Mouse (Mus musculus): Measurements from ENCODE around the gene Il1rl1. TPM values are rescaled to one million over a fixed set of nuclear protein-coding genes. Genes with fewer than 3 reads are reported as not detected.

Gene Il1rl1
- polyA plus RNA-seq, 1 experiment from 2014 or later = 8.6 TPM

DNA sequence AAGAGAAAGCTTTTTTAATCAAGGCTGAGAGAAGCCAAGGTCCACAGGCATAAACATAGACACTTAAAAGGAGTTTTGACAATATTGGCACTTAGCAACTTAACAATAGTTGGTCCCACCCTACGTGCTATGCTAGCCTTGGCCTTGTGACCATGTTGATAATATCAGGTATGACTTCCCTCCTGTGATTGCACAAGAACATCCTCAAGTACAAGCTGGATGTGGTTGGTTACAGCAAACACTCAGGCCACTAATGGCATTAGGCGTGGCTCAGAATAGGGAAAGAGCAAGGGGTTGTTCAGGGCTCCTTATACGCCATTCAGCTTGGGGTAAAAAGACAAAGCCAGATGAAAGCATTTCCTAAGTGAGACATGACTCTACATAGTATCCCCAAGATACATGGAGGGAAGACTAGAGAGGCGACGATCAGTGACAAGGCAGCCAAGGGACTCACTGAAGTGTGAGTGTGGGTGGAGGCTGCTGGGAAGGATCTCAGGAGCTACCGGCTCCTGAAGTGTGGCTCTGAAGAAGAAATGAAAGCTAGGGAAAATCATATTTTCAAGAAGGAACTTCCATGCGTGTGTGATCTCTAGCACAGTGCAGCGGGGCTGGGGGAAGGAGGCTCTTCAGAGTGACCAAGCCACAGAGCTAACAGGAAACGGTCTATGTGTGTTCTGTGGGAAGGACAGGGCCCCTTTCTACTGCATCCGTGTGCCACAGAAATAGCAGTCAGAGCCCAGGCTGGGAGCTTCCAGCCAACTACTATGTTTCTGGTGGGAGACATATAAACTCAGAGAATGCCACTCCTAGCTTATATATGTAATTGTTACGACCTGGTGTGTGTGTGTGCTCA lies 72.4 kb downstream of the Il1rl1 start:
- no peaks in the 10 kb centered on the region for H3K4me1 ChIP-seq (replicated peaks; ENCODE audit: control insufficient read depth, insufficient read depth, low read length)
- peak; percentile 31; the same call in 1 of the 2 replicates for ATAC-seq
- H3K9ac ChIP-seq (ENCODE audit: low read depth, low read length) = no peak overlapping the region
- H3K27ac ChIP-seq (ENCODE audit: low read depth, low read length) = no peak overlapping the region
- H3K4me3 ChIP-seq (ENCODE audit: low read depth, low read length) = no peak overlapping the region
- 76% methylated on average over 11 of the region's 11 CpGs for WGBS
- H3K4me2 ChIP-seq (replicated peaks; ENCODE audit: low read depth) = no peak overlapping the region
- H3K36me3 ChIP-seq (ENCODE audit: control insufficient read depth, insufficient read depth) = no peaks in the 10 kb centered on the region
- TF ChIP-seq CTCF (IDR thresholded peaks at IDR 0.05; ENCODE audit: low read depth) = no peak
- no peaks in the 10 kb centered on the region for H3K9me3 ChIP-seq (ENCODE audit: control insufficient read depth)
- no peaks in the 10 kb centered on the region for H3K27me3 ChIP-seq (replicated peaks; ENCODE audit: control insufficient read depth, insufficient read depth, low read length)

- whole genome bisulfite sequencing = 76% methylated on average over 5 of the region's 5 CpGs
Measured at GRCm38 (mm10) chr1:40504548-40504947, 75.2 kb downstream of the Il1rl1 start.

More at GRCm38 (mm10) chr1:40504548-40504947, 75.2 kb downstream of the Il1rl1 start:
- no peak for TF ChIP-seq CTCF (IDR thresholded peaks at IDR 0.05; ENCODE audit: low read depth)
- no peak for ATAC-seq
- Histone ChIP-seq H3K27me3 (replicated peaks; ENCODE audit: control insufficient read depth, insufficient read depth, low read length) (no peaks in the 10 kb centered on the region), H3K4me3 (ENCODE audit: low read depth, low read length) (no peak overlapping the region), H3K27ac (ENCODE audit: low read depth, low read length) (no peak overlapping the region), H3K9me3 (ENCODE audit: control insufficient read depth) (no peaks in the 10 kb centered on the region), H3K36me3 (ENCODE audit: control insufficient read depth, insufficient read depth) (no peaks in the 10 kb centered on the region), H3K4me1 (replicated peaks; ENCODE audit: control insufficient read depth, insufficient read depth, low read length) (no peaks in the 10 kb centered on the region), H3K9ac (ENCODE audit: low read depth, low read length) (no peak overlapping the region), H3K4me2 (replicated peaks; ENCODE audit: low read depth) (no peak overlapping the region)

Other genes starting within 250 kb of the Il1rl1 start
- 5.4 and 5.9 TPM in 2 replicates for gene Il1r1, start 204.5 kb upstream of the Il1rl1 start, polyA plus RNA-seq (2015; fragmentation: Nextera tagmentation; extraction: Ambion mirVana)
- gene Il1rl2, start 105.0 kb upstream of the Il1rl1 start, polyA plus RNA-seq (2015; fragmentation: Nextera tagmentation; extraction: Ambion mirVana) = 3.1 and 3.3 TPM in 2 replicates
- 4.4 and 6.4 TPM in 2 replicates for gene Il18r1, start 36.0 kb downstream of the Il1rl1 start, polyA plus RNA-seq (2015; fragmentation: Nextera tagmentation; extraction: Ambion mirVana)
- gene Il18rap, start 85.8 kb downstream of the Il1rl1 start, polyA plus RNA-seq (2015; fragmentation: Nextera tagmentation; extraction: Ambion mirVana) = 0.39 and 0.48 TPM in 2 replicates
- 0.20 and 0.38 TPM in 2 replicates for gene Slc9a4, start 150.5 kb downstream of the Il1rl1 start, polyA plus RNA-seq (2015; fragmentation: Nextera tagmentation; extraction: Ambion mirVana)